Mouse (Mus musculus): ENCODE measurements at regions not wholly inside any gene's neighbourhood (a gene's known extent, or its start where the extent isn't known, plus 50 kb on each side); places are given as distances from the start of the nearest gene placed in this dataset.

DNA sequence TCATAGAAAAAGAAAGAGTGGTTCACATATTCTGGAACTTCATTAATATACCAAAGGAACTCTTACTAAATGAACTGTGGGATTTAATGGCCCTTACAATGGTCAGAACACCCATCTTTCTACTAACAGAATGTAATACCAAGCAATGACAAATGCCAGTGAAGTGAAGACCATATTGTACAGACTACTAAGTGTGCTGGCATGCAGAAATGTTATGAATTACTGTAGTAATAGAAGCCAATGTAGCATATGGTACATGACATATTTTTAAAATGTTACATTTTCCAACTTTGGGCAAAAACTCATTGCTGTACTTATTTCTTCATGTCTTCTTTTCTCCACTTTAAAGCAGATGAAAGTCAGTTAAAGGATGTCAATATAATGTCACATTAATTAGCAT lies 513.7 kb upstream of the Slc8a1 start:
- TF ChIP-seq CTCF (IDR thresholded peaks at IDR 0.05; ENCODE audit: low read depth) (no peak), EP300 (optimal IDR thresholded peaks at IDR 0.05) (no peak)

Measured in stomach, postnatal 0 days (tissue).